Mouse (Mus musculus): ENCODE measurements at regions not wholly inside any gene's neighbourhood (a gene's known extent, or its start where the extent isn't known, plus 50 kb on each side); places are given as distances from the start of the nearest gene placed in this dataset.
A peak's percentile ranks its signal among the peaks of the same experiment; 100 is the strongest.

- DNase-seq (ENCODE audit: low spot score), result no peak
Measured at GRCm38 (mm10) chr4:57362652-57363051, 61.0 kb upstream of the Ptpn3 start.

GRCm38 (mm10) chr4:57369736-57370373, 64.2 kb upstream of the Palm2 start:
- peak; percentile 64 for DNase-seq (ENCODE audit: low spot score)

DNA sequence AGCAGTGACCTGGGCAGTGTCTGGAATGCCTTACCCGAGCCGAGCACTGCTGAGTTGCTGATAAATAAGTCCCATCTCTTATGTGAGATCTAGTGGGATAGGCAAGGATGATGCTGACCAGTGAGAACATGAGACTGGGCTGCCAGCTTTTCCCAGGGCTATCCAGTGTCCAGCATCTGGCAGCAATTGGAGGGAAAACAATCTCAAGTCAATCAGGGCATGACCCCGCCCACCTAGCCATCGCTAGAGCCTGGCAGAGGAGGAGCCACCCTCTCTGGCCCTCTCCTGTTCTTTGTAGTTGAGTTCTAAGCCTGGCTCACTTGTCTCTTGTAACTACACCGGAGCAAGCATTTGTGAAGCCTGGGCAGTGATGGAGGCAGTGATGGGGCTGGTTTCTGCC, 56.2 kb upstream of the Palm2 start:
- no peak for DNase-seq (ENCODE audit: low spot score)

DNA sequence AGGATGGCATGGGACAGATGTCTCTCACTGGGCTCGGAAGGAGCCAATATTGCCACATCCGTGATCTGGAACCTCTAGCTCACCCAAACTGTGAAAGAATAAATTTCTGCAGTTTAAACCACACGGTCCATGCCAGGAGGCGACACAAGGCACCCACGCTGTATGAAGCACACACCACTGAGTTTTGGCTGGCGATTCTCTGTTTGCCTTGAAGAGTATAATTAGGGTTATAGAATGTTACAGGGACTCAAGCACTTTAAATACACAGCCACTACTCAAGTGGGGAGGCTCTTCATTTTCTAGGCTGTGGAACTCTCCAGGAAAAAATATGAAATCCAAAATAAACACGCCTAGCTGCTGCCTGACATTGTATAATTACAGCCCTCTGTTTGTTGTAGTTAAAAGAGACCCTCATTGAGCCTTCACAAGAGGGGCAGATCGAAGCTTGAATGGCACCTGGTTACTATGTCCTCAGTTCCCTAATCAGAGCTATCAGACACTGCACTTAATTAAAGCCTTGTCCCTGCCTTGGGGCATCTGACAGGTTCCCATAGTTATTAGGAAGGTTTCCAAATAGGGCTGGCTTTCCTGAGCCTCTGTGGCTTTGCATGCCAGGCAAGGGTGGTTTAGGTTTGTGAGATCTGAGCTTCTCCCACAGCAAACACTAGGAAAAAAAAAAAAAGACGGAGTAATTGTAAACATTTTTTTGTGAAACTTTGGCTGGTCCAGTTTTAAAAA, 53.8 kb upstream of the Palm2 start:
- DNase-seq (ENCODE audit: low spot score), result no peak

- DNase-seq (ENCODE audit: low spot score), result no peak
Measured at GRCm38 (mm10) chr4:57381306-57381705, 52.7 kb upstream of the Palm2 start.
